Mouse (Mus musculus): ENCODE results near the gene Gm10447.

Gene Gm10447

DNA sequence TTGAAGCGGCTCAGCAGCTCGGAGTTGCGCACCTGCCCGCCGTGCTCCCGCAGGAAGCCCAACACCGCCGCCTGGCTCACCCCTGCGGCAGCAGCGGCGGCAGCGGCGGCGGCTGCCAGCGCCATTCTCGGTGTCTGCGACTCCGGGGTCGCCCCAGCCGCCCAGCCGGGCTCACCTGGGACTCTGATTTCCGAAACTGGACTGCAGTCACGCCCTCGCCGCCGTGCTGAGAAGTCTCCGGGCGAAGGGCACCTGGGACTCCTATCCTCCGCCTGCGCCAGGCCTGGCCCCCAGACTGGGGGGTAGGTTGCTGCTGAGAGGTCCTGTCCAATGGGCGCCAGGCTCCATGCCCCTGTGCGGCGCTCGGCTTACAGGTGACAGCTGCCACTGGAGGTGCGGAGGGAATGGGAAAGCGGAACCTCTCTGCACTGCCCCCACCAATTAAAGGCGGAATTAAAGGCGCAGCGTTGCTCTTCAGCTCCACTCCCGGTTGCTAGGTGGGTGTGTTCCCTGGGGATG, 22.9 kb upstream of the Gm10447 start, which contains the start of the genes Gm9945 and Sowaha:
TSS of gene Gm9945 (plus strand) at position 384 of the 519 bp plus-strand sequence.
TSS of gene Sowaha (minus strand) at position 492 of the 519 bp plus-strand sequence.
- in situ Hi-C loops (cut with MboI; ENCODE audit: low pct_unique_long_range_greater_than_20kb in 1 of 2, low sequenced_read_pairs in 2 of 2, unreplicated experiment in 1 of 2) = loop anchor here in 1 of 2 experiments (5.0 kb wide), 1 partner anchor 142 kb away; no protein-coding TSS in a partner anchor

DNA sequence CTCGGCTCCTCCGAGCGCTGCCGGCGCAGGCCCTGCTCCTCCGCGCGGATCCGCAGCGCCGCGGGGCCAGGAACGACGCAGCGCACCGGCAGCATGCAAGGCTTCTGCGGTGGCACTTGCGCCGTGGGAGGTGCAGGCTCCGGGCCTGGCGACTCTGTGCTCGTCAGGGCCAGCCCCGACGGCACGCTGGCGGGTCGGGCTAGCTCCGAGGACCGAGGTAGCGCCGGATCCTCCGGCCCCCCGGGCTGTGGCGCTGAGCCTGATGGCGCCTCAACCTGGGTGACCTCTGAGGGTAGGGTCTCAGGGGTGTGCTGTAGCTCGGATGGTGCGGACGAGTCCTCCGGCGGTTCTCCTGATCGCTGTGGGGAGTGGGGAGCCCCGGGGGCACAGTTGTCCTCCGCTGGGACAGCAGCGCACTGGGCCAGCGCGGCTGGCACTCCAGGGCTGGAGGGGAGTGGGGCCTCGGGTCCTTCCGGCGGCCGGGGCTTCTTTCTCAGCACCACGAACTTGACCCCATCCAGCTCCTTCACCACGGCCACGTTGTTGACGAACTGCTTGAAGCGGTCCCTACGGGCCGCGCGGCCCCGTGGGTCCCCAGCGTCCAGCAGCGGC, 22.4 kb upstream of the Gm10447 start:
- in situ Hi-C loops (cut with MboI; ENCODE audit: low pct_unique_long_range_greater_than_20kb in 1 of 2, low sequenced_read_pairs in 2 of 2, unreplicated experiment in 1 of 2) = loop anchor here in 1 of 2 experiments (5.0 kb wide), 1 partner anchor 143 kb away; no protein-coding TSS in a partner anchor

DNA sequence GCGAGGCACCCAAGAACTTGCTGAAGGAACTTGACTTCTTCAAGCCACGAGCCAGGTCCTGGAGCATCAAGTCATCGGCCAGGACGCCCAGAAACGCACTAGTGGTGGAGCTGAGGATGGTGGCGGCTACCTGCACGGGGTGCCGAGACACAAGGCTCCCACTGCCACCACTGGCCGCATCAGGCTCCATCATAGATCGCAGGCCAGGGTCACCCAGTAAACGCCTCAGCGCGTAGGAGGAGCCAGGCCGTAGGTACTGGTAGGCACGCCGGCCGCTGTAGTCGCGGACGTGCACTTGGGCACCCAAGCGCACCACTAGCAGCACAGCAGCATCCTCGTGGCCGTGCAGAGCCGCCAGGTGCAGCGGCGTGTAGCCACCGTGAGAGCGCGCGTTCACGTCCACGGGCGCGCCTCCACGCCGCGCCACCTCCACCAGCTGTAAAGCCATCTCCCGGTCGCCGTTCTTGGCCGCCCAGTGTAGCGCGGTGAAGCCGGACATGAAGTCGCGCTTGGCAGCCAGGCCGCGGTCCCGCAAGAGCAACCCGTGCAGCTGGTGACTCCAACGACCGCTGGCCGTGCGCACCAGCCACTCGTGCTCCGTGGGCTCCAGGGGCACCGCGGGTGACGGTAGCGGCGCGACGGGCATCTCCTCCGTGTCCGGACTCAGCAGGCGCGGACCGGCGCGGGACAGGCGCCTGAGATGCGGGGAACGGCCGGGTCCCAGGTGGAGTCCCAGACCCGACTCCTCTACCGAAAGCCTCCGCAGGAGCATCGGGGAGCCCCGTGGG, 21.7 kb upstream of the Gm10447 start:
- in situ Hi-C loops (cut with MboI; ENCODE audit: low pct_unique_long_range_greater_than_20kb in 1 of 2, low sequenced_read_pairs in 2 of 2, unreplicated experiment in 1 of 2) = loop anchor here in 1 of 2 experiments (5.0 kb wide), 1 partner anchor 144 kb away; no protein-coding TSS in a partner anchor

DNA sequence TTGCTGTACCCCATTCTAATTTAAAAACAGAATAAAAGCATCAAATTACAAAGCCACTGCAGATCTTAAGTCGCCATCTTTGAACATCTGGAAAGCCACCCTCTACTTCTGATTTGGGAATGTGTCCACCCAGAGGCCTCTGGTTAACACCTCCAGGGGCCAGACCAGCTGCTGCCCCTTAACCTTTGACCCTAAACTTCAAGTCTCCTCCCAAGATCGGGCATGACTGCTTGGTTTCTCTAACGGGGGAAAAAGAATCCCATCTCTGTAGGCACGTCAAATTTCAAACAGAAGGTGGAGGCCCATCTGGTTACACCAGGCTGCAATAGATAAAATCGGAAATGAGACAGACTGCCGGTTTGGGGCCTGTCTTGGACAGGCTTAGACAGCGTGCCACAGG, 20.9 kb upstream of the Gm10447 start:
- in situ Hi-C loops (cut with MboI; ENCODE audit: low pct_unique_long_range_greater_than_20kb in 1 of 2, low sequenced_read_pairs in 2 of 2, unreplicated experiment in 1 of 2) = loop anchor here in 1 of 2 experiments (5.0 kb wide), 1 partner anchor 144 kb away; no protein-coding TSS in a partner anchor

- in situ Hi-C loops (cut with MboI; ENCODE audit: low pct_unique_long_range_greater_than_20kb in 1 of 2, low sequenced_read_pairs in 2 of 2, unreplicated experiment in 1 of 2) = loop anchor here in 1 of 2 experiments (5.0 kb wide), 1 partner anchor 147 kb away; no protein-coding TSS in a partner anchor
These were observed 18.7 kb upstream of the Gm10447 start for GRCm38 (mm10) chr11:53475620-53476019.

DNA sequence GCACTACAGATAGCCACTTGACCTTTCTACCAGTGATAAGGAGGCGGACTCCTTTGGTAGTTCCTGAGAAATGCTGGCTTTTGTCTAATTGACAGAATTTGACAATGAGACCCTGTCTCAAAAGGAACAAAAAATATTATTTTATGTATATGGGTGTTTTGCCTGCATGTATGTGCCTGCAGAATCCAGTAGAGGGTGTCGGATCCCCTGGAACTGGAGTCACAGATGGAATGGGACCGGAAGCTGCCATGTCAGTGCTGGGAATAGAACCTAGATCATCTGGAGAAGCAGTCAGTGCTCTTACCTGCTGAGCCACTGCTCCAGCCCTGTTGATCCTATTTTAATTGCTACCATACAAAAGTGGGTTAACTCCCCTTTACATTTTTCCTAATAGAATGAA, 15.8 kb upstream of the Gm10447 start:
- in situ Hi-C loops (cut with MboI; ENCODE audit: low pct_unique_long_range_greater_than_20kb in 1 of 2, low sequenced_read_pairs in 2 of 2, unreplicated experiment in 1 of 2) = no loop called here

DNA sequence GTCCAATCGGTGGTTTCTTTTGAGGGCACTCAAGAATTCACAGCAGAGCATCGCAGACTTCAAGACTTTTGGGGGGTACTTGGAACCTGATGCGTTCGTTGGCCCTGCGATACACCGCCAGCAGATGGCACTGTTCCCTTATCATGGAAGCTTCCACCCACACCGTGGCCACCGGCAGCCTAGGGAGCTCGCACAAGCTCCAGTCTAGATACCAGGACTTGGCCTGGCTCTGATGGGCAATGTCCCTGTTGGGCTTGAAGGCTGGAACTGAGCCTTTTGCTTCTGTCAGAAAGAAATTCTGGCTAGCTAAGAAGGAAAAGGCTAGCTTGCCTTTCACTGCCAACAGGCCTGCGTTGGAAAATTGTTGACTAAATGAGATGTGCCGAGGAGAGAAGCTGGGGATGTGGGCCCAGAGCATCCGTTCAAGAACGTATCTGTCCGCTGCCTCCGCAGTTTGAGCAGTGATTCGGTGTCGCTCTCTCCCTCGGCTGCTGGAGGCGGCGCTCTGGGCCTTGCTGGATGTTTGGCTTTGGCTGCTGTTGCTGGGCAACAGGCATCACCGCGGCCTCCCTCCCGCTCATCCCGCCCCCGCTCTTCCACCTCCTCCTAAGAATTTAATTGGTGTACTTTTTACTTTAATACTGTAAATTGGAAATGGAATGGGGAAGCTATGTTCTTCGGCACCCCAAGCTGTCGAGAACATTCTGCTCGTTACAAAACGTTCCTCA, 13.2 kb upstream of the Gm10447 start, which contains the start of gene Gm9837:
TSS of gene Gm9837 (minus strand) at position 512 of the 728 bp plus-strand sequence.
- in situ Hi-C loops (cut with MboI; ENCODE audit: low pct_unique_long_range_greater_than_20kb in 1 of 2, low sequenced_read_pairs in 2 of 2, unreplicated experiment in 1 of 2) = no loop called here

GRCm38 (mm10) chr11:53469294-53469967, 12.5 kb upstream of the Gm10447 start:
- in situ Hi-C loops (cut with MboI; ENCODE audit: low pct_unique_long_range_greater_than_20kb in 1 of 2, low sequenced_read_pairs in 2 of 2, unreplicated experiment in 1 of 2) = no loop called here

GRCm38 (mm10) chr11:53466231-53466971, 9.5 kb upstream of the Gm10447 start:
- in situ Hi-C loops (cut with MboI; ENCODE audit: low pct_unique_long_range_greater_than_20kb in 1 of 2, low sequenced_read_pairs in 2 of 2, unreplicated experiment in 1 of 2) = no loop called here

GRCm38 (mm10) chr11:53463551-53464424, 6.9 kb upstream of the Gm10447 start:
- in situ Hi-C loops (cut with MboI; ENCODE audit: low pct_unique_long_range_greater_than_20kb in 1 of 2, low sequenced_read_pairs in 2 of 2, unreplicated experiment in 1 of 2) = no loop called here

DNA sequence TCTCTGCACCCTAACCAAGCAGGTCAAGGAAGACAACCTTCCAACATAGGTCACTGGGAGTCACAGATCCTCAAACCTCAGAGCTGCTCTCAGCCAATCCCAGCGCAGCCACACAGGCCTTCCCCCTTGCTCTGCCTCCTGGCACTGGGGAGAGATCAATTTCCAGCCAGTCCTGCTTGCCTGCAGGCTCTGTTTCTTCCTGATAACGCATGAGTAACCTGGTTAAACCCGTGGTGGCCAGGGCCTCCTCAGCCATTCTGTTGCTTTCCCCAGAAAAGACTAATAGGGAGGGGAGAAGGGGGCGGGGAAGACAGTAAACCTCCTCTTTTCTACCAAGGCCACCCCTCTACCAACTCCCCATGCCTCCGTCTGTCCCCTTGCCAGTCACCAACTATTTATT, 4.8 kb upstream of the Gm10447 start:
- in situ Hi-C loops (cut with MboI; ENCODE audit: low pct_unique_long_range_greater_than_20kb in 1 of 2, low sequenced_read_pairs in 2 of 2, unreplicated experiment in 1 of 2) = no loop called here

DNA sequence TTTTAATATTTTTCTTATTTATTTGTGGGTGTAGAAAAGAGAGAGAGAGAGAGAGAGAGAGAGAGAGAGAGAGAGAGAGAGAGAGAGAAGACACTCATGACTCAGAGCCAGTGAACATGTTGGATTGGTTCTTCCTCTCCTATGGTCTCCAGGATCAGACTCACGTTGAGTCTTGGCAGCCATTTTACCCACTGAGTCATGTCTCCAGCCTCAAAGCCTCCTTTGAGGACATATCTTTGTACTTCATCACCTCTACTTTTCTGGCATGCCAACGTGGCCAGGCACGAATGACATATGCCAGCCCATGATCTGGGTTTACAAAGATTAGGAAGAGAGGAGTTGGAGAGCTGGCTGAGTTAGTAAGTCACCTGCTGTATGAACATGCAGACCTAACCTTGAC, 3.3 kb upstream of the Gm10447 start:
- in situ Hi-C loops (cut with MboI; ENCODE audit: low pct_unique_long_range_greater_than_20kb in 1 of 2, low sequenced_read_pairs in 2 of 2, unreplicated experiment in 1 of 2) = no loop called here

- in situ Hi-C loops (cut with MboI; ENCODE audit: low pct_unique_long_range_greater_than_20kb in 1 of 2, low sequenced_read_pairs in 2 of 2, unreplicated experiment in 1 of 2) = no loop called here
These were observed 2.1 kb upstream of the Gm10447 start for GRCm38 (mm10) chr11:53458996-53459395.

DNA sequence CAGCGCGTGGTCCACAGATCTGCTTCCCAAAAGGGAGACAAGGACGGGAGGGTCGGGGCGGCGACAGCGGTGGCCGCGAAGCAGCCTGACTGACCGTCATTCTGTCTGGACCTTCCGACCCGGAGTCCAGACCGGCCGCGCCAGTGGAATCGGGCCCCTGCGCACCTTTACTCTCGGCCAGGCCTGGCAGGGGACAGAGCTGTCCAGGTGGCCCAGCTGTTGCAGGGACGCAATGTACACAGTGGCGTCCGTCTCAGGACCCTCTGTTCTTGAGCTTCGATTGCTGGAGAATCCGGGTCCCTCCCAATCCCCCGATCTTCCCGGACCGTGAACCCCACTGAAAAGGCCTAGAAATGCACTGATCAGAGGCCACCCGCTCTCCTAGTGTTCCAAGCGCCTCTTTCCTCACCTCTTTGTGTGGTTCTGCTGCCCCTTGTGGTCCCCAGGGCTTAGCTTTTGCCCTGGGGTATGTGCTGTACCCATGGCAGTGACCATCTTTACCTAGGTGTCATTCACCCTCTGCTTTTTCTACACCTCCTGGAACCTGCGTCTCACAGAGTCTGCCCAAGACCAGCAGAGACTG, 553 bp upstream of the Gm10447 start:
- in situ Hi-C loops (cut with MboI; ENCODE audit: low pct_unique_long_range_greater_than_20kb in 1 of 2, low sequenced_read_pairs in 2 of 2, unreplicated experiment in 1 of 2) = no loop called here

DNA sequence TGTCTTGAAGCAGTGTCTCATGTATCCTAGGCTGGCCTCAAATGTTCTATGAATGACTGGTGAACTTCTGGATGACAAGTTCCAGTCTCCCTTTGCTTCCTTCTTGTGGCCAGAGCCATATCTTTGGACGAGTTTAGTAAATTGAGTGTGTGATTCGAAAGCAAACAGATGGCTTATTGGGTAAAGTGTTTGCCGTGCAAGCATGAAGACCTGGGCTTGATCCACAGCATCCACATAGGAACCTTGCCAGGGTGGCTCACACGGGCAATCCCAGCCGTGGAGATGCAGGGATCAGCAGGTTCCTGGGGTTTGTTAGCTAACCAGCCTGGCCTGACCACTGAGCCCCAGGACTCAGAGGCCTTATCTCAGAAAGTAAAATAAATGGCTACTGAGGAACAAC, 3.9 kb downstream of the Gm10447 start:
- in situ Hi-C loops (cut with MboI; ENCODE audit: low pct_unique_long_range_greater_than_20kb in 1 of 2, low sequenced_read_pairs in 2 of 2, unreplicated experiment in 1 of 2) = no loop called here

- in situ Hi-C loops (cut with MboI; ENCODE audit: low pct_unique_long_range_greater_than_20kb in 1 of 2, low sequenced_read_pairs in 2 of 2, unreplicated experiment in 1 of 2) = no loop called here
These were observed 4.5 kb downstream of the Gm10447 start for GRCm38 (mm10) chr11:53452396-53452795.
